Mouse (Mus musculus) retina, postnatal 7 days (tissue): ENCODE results near the gene Inf2.

Experiments used
- DNase-seq: peaks from one replicate; pipeline ENCODE4 v3.0.0-alpha.2; 2012; ENCODE audit warnings: low read depth, low spot score

Gene Inf2

DNA sequence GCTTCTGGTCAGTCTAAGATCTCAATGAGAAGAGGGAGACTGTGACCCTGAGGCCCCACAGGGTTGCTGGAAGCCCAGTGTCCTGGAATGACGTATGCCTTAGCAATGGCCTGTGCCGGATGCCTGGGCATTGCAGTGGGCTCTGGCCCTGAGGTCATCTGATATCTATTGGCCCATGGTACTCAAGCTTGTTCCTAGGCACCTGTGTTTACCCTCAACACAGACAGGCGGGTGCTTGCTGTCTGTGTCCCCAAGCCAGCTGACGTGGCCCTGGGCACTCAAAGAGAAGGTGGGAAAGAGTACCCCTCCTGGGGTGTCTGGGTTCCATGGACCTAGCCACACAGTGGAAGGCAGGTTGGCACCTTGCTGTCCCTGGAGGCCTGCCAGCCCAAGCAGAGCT, 37.1 kb downstream of the Inf2 start:
- DNase-seq: no peak

DNA sequence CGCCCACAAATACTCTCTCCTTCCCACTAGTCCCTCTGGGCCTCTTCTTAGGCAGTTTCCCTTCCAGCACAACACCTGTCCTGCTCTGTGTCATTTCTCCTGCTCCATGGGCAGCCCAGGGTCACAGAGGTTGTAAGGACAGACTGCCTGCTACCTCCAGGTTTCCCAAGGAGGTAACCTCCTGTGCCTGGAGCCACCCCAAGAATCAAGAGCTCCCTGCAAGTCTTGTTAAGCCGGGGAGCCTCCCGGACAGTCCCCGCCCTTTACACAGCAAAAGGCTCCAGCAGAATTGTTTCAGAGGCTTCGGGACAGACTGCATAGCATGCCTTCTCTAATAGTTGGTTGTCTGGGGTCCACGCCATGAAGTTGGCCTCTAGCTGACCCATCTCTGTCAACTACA, 37.9 kb downstream of the Inf2 start:
- no peak for DNase-seq

DNA sequence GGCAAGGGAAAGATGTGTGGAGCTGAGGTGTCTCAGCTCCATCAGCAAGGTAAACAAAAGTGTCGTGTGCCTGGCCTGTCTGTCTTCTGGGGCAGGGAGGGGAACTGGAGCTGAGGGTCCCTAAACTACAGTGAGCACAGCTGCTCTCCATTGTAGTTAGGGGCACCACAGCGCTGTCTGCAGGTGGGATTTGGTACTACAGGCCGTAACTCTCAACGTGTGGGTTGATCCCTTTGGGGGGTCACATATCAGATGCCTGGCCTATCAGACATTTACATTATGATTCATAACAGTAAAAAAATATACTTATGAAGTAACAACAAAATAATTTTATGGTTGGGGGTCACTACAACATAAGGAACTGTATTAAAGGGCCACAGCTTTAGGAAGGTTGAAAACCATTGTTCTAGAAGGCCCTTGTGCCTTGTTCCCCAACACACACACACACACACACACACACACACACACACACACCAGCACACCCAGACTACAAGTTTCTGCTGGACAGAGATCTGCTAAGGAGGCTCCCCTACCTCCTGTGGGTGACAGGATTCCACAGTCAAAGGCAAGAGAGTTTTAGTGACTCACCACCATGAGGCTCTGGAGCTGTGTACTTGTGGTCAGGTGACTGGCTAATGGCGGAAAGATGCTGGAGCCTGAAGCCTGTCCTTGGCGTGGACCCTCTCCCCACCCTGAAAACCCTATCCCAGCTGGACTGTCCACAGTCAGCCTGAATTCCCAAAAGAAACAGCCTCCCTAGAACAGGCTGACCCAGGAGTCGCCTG, 38.7 kb downstream of the Inf2 start:
- DNase-seq: no peak

DNA sequence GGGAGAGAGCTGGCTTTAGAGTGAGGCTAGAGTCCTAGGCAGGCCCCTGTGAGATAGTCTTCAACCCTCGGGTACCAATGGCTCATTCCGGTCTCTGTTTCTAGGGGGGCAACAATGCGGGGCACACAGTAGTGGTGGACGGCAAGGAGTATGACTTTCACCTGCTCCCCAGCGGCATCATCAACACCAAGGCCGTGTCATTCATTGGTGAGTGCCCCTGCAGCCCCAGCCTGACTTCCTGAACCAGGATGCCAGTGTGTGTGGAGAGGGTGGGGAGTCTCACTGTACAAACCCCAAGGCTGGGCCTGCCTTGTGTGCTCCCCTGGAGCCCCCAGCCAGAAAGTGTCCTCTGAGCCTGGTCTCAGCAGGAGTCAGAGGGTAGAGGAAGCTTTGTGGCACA, 39.6 kb downstream of the Inf2 start:
- no peak for DNase-seq

DNA sequence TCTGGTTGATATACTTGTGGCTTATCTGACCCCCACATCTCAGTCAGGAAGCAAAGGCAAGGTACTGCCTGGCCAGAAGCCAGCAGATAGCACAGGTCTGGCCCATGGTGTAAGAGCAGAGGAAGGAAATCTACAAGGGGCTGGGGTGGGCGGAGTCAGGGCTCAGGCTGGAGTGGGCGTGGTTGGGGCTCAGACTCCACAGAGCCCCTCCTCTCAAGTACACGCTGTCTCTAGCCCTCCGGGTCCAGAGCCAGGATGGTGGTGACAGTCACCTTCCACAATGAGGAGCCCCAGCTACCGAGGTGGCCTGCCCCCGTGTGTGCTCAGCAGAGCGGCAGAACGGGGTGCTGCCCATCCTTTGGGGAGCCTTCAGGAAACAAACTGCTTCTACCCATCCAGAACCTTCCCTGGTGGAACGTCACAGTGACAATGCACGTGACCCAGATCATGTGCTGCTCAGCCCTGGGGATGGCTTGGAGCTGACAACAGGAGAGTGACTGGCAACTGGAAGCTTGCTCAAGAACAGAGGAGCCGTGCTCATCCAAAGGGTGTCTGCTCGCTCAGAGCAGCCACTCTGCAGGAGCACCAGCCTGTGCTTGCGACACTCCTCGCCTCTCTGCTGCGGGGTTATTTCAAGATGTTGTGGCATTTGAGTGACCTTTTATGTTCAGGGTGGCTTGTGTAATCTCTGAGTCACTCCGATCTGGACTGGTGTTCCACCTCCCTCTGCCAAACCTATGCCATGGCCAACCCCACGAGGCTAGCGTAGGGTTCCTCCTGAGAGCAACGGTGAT, 40.5 kb downstream of the Inf2 start:
- DNase-seq: no peak

DNA sequence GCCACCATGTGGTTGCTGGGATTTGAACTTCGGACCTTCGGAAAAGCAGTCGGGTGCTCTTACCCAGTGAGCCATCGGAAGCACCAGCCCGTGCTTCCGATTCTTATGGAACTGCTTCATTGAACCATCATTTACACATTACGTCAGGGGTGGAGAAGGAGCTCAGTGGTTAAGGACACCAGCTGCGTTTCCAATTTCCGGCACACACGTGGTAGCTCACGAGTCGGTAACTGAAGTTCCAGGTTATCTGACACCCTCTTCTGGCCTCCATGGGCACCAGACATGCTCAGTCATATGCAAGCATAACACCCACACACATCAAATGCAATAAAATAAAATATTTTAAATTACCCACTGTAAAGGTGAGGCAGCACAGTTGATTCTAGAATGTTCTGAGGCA, 41.4 kb downstream of the Inf2 start:
- no peak for DNase-seq

DNA sequence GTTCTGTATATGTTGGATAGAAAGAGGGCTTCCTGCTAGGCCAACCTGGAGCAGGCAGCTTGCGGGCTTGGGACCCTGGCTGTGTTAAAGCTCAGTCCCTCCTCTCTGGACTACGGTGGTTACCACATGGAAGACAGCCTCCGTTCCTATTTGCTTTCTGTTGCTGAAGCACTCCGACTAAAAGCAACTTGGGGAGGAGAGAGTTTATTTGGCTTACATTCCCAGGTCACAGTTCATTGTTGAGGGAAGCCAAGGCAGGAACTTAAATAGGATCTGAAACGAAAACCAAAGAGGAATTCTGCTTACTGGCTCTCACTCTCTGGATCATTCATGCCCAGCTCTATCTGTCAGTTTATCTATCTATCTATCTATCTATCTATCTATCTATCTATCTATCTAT, 42.2 kb downstream of the Inf2 start:
- DNase-seq: no peak

DNA sequence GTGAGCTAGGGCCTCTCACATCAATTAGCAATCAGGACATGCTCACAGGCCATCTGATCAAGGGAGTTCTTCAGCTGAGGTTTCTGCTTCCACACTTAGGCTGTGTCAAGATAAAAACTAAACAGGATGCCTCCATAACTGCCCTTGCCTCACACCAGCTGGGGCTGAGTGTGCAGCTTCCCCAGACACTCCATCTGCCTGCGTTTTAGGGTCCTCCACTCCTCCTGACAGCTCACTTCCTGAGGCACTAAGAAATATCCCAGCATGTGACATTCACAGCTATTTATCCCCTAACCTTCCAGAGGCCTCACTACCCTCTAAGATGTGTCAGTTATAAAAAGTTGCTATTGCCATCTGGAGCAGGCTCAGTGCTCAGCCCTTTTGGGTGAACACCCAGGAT, 42.9 kb downstream of the Inf2 start:
- DNase-seq: no peak

DNA sequence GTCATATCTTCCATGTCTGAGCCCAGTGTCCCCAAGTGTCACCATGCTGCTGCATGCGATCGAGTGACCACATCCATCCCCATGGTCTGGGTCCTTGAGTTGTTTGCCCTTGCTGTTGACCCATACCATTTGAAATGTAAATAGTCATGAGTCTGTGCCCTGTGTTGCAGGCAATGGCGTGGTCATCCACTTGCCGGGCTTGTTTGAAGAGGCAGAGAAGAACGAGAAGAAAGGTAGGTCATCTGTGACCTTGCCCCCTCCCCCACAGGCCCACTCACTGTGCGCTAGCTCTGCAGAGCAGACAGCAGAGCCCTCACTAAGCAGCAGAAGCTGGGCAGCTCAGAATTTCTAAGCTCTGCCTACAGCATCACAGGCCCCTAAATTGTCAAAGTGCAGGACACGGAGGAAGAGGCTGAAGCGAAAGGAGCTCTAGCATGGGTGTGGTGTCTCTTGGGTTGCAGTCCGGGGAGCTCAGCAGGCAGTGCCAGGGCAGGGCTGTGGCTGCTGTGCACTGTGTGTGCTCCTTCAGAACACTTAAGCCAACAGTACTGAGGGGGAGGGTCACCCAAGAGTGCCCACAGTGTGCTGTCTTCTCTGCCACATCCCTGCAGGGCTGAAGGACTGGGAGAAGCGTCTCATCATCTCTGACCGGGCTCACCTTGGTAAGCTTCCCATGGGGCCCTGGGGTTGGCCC, 43.6 kb downstream of the Inf2 start:
- no peak for DNase-seq

DNA sequence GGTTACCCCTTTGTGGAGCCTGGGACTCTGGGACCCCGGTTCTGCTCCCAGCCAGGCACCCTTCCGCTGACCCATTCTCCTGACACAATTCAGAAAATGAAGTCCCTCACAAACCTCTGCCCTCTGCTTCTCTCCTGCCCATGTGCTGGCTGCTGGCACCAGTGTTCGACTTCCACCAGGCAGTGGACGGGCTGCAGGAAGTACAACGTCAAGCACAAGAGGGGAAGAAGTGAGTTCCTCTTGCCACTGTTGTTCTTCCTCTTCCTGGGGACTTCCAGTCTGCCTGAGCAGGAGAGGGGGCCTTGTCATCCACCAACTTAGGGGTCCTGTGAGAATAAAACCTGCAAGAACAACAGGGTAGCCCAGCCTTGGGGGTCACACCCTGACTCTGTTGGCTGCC, 44.3 kb downstream of the Inf2 start:
- no peak for DNase-seq

DNA sequence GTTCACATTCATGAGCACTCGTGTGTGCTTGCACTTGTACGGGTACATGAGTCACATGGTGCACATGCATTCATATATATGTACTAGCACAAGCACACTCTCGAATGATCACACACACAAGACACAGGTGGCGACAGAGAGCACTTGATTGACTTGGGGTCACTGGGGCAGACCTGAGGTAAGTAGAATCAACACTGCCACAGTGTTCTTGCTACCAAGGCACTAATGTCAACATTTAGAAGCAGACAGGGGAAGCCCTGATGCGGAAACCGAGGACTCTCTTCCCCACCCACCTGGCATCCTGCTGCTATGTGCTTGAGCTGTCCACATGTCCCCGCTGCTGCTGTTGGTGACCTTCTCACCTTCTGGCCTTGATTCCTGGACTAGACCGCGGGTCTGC, 45.1 kb downstream of the Inf2 start:
- DNase-seq: no peak

DNA sequence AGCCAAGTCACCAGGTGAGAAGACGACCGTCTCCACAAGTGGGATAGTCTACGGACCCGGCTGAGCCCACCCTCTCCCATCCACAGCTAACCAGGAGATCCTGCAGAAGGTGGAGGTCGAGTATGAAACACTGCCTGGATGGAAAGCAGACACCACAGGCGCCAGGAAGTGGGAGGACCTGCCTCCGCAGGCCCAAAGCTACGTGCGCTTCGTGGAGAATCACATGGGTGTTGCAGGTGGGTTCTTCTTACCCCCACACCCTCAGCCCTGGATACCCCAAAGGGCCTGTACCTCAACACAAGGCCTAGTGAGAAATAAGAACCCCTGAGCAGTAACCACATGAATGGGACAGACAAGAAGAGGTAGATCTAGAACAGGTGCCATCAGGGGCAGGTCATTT, 50.9 kb downstream of the Inf2 start:
- no peak for DNase-seq

DNA sequence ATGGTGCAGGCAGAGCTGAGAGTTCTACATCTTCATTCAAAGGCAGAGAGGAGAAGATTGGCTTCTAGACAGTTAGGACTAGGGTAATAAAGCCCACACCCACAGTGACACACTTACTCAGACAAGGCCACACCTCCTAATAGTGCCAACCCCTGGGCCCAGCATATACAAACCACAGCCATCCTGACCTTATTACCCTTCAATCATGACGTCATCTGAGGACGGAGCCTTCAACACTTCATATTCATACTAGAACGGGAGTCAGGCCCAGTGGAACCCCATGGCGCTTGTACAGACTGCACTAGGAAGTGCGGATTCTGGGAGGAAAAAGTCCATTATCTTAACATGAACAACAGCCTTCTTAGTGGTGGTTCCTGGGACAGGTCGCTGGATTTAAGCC, 54.5 kb downstream of the Inf2 start:
- DNase-seq: no peak

DNA sequence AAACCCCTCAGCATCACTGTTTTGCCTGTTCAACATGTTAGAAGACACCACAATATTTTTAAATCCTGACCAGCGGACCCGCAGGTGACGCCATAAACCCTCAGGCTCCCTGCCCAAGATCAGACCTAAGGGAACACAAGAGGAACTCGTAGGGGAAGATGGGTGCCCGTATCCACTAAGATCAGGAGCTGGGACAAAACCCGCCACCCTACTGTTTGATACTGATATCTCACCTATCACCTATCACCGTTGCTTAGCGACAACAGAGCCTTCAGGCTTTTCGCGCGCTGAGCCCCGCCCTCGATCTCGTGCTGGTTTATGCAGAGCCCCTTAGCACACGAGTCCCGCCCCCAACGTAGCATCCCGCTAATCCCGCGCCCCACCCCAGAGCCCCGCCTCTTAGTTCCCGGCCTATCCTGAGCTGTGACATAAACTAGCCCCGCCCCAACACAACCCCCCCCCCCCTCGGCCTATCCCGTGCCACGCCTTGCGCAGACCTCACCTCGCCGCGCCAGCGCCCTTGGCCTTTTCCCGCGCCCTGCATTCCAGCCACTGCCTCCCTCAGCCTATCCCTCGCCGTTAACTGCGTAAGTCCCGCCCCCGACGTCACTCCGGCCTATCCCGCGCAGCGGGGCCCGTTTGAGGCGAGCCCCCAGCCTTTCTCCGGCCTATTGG, 55.7 kb downstream of the Inf2 start, which contains the start of gene Siva1:
Gene Siva1, plus strand, starts transcription at position 500 of the 675 bp plus-strand sequence.
- peak; percentile 97 for DNase-seq

DNA sequence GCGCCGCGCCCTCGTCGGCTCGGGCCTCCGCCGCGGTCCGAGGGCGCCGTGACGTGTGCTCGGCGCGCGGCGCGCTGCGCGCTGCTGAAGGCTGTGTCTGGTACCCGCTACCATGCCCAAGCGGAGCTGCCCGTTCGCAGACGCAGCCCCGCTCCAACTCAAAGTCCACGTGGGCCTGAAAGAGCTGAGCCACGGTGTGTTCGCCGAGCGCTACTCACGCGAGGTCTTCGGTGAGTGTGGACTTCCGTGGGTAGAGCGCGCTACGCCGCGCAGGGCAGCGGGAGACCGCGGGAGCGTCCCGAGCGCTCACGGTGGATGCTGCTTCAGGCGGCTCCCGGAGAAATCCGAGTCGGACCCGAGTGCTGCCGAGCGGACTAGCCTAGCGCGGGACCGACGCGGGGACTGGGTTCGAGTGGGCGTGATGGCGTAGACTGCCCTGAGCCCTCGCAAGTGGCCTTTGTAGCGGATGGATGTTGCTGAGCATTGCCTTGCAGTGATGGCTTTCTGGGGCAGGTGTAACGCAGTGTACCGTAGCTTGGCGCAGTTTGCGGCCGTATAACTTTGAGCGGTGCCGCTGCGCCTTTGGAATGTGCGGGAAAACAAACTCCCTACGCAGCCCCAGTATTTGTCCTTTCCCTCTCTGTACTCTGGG, 56.4 kb downstream of the Inf2 start:
- no peak for DNase-seq

DNA sequence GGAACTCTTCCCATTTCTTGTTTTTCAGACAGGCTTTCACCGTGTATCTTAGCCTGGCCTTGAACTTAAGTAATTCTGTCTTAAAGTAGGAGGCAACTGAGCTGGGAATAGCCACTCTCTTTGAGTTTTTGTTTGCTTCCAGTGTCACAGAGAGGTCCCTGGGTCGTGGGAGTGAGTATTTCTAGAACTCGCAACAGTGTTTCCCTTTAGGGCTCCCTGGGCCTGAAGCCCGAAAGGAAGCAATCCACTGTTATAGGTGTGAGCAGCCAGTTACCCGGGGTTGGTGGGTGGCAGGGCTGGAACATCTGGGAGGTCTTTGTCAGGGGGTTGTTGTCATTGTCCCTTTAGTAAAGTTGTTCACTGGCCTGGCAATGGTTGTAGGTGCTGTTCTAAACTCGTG, 57.6 kb downstream of the Inf2 start:
- no peak for DNase-seq

DNA sequence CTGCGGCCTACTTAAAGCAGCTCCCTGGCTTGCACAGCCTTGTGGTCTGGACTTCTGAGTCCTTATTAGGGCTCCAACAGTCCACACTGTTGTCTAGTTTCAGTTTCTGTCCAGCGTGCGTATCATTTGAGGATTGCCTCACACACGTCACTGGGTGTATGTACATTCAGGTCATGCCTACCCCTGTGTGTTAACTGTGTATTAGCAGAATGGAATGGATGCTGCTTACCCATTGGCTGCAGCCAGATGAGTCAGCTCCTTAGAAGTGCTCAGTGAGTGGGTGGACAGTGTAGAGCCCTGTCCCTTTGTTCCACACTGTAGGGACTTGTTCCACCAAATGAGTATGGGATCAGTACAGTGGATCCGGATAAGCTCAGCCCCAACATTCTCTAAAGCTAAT, 59.5 kb downstream of the Inf2 start:
- no peak for DNase-seq

DNA sequence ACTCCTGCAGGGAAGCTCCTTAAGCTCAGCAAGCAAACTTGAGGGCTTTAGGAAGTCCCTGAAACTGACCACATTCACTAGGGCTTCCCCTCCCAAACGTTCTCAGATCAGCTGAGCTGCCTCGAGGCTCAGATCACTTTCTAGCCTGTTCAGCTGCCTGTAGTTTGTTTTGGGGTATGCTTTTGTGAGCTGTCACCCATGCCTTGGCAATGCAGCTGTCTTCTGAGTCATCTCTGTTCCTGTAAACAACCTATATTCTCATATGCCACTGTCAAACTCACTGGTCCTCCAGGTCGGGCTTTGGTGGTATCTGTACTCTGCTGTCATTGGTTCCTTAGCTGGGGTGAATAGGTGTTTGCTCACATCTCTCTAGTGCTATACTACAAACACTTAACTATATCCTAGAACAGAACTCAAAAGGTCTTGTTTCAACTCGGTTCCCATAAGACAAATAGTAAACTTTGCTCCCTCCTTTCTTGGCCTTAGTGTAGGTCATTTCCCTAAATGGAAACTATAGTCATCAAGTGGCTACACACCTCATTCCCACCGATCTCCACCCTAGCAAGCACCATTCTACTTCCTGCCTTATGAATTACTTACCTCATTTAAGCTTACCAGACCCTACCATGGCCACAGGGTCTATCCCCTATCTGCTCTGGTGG, 63.3 kb downstream of the Inf2 start:
- no peak for DNase-seq

DNA sequence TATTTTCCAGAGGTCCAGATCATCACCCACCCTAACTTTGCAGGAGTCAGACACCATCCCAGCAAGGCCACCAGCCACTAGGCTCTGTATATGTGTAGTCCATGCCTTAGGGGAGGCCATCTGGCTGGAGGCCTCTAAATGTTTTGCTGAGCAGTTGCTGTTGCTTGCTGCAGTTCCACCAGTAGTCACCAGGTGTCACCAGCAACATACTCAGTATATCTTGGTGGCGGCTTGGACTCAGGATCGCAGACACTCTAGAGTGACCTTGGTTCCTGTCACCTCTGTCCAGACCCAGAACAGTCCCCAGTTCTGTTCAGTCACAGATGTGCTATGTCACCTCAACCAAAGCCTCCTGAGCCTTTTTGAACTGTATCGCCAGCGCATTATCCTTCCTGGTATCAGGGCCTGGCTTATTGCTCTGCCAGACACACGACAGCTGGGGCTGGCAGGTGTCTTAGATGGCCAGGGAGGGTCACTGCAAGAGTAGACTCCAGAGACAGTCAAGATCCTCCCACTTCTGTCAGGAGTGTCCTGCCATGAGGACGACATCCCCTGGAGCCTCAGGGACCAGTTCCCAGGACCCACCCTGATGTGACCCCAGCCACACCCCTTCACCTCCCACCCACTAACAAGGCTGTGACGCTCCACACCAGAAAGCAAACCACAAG, 64.7 kb downstream of the Inf2 start:
- DNase-seq: peak; percentile 83

DNA sequence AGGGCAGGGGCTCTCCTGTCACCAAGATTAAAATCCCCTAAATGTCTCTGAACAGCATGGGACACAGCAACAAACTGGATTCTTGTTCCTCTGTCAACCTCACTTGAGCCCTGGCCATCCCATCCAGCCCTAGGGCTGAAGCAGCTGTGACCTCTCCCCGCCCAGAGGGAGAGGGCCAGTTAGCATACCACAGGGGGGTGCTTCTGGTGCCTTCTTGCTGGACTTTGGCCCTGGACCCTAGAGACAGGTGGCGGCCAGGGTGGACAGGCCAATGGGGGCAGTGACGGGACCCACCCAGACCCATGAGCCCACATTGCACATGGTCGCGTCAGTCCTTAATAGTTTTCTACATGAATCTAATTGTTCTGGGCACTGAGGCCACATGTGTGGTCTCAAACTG, 65.5 kb downstream of the Inf2 start:
- DNase-seq: no peak
